Mouse (Mus musculus) heart, embryonic 13.5 days (tissue): ENCODE data around the gene Ctsw. TPM values are rescaled to one million over a fixed set of nuclear protein-coding genes. Genes with fewer than 3 reads are reported as not detected.

Experiments used
- ATAC-seq: fragments of 200-750 bp; cut with Nextera tagmentation; 2 replicates; pipeline ENCODE4 v1.8.0; 2017; ENCODE audit warnings: moderate TSS enrichment; ENCODE audit not compliant: insufficient number of reproducible peaks, low FRiP score, low TSS enrichment; ENCODE audit errors: extremely low read depth
- H3K27ac ChIP-seq: fragments of 300-500 bp; sonication (generic); replicated peaks from 2 replicates; pipeline ENCODE4 v1.5.1; 2015; ENCODE audit warnings: moderate library complexity, mild to moderate bottlenecking, inconsistent platforms
- H3K27me3 ChIP-seq: fragments of 300-500 bp; sonication (generic); replicated peaks from 2 replicates; pipeline ENCODE4 v1.6.1; 2015; ENCODE audit warnings: mild to moderate bottlenecking, inconsistent platforms
- H3K36me3 ChIP-seq: fragments of 300-500 bp; sonication (generic); 2 replicates; pipeline ENCODE4 v1.6.1; 2015; ENCODE audit warnings: mild to moderate bottlenecking, inconsistent platforms
- H3K4me1 ChIP-seq: fragments of 300-500 bp; sonication (generic); 2 replicates; pipeline ENCODE4 v1.6.1; 2015; ENCODE audit warnings: inconsistent platforms
- H3K4me2 ChIP-seq: fragments of 300-500 bp; sonication (generic); 2 replicates; pipeline ENCODE4 v1.6.1; 2015; ENCODE audit warnings: inconsistent platforms, mild to moderate bottlenecking, moderate library complexity
- H3K4me3 ChIP-seq: fragments of 300-500 bp; sonication (generic); 2 replicates; pipeline ENCODE4 v1.5.1; 2015; ENCODE audit warnings: moderate library complexity, mild to moderate bottlenecking, inconsistent platforms
- H3K9ac ChIP-seq: fragments of 300-500 bp; sonication (generic); 2 replicates; pipeline ENCODE4 v1.6.1; 2015; ENCODE audit warnings: inconsistent platforms, mild to moderate bottlenecking, moderate library complexity
- H3K9me3 ChIP-seq: fragments of 300-500 bp; sonication (generic); 2 replicates; pipeline ENCODE4 v1.6.1; 2016; ENCODE audit warnings: inconsistent platforms
- WGBS: fragments of 180-500 bp; shearing (Covaris S2); methylation state at CpG from one replicate; pipeline ENCODE4 v1.1.7; 2015; ENCODE audit warnings: mixed read lengths; 5-methylcytosine and 5-hydroxymethylcytosine counted together
- polyA plus RNA-seq: library from polyadenylated mRNA; unstranded; fragments of >200 nt; fragmentation: Nextera tagmentation; extraction: Ambion mirVana; gene quantifications from 2 replicates; pipeline ENCODE4 v1.2.1, GENCODE M21; 2015

Gene Ctsw
- polyA plus RNA-seq, 1 experiment from 2014 or later = 1.7 TPM

- Histone ChIP-seq H3K27ac (peak overlapping the region; percentile 86), H3K4me1 (peaks cover 30% of the 10 kb centered on the region), H3K4me3 (peak overlapping the region; percentile 84), H3K9me3 (no peaks in the 10 kb centered on the region), H3K4me2 (peak overlapping the region; percentile 70), H3K36me3 (peaks cover 45% of the 10 kb centered on the region), H3K27me3 (no peaks in the 10 kb centered on the region), H3K9ac (peak overlapping the region; percentile 94)
- ATAC-seq = no peak
- 86% methylated on average over 18 of the region's 18 CpGs for WGBS
Observed at GRCm38 (mm10) chr19:5425906-5426565, 42.3 kb downstream of the Ctsw start.

GRCm38 (mm10) chr19:5424782-5425741 lies 43.2 kb downstream of the Ctsw start, which contains the start of the genes Drap1 and AI837181:
Gene Drap1, minus strand, starts transcription at chr19:5424979.
Gene AI837181, plus strand, starts transcription at chr19:5425144.
- H3K36me3 ChIP-seq = peaks cover 55% of the 10 kb centered on the region

GRCm38 (mm10) chr19:5424092-5424781 lies 44.1 kb downstream of the Ctsw start:
- Histone ChIP-seq H3K36me3 (peaks cover 63% of the 10 kb centered on the region), H3K4me3 (peak overlapping the region; percentile 84), H3K9ac (peak overlapping the region; percentile 91), H3K27ac (peak overlapping the region; percentile 92), H3K4me2 (peak overlapping the region; percentile 71), H3K4me1 (peaks cover 30% of the 10 kb centered on the region), H3K9me3 (no peaks in the 10 kb centered on the region), H3K27me3 (no peaks in the 10 kb centered on the region)
- WGBS = under 1% methylated on average over 45 of the region's 48 CpGs
- ATAC-seq = peak; percentile 68

More at GRCm38 (mm10) chr19:5424782-5425741, 43.2 kb downstream of the Ctsw start, which contains the start of the genes Drap1 and AI837181:
- Histone ChIP-seq H3K4me1 (peaks cover 30% of the 10 kb centered on the region), H3K27me3 (no peaks in the 10 kb centered on the region), H3K9ac (peak within 1 kb of the TSS; percentile 94), H3K4me3 (peak within 1 kb of the TSS; percentile 84), H3K27ac (peak within 1 kb of the TSS; percentile 92), H3K4me2 (peak within 1 kb of the TSS; percentile 71), H3K9me3 (no peaks in the 10 kb centered on the region)
- WGBS = under 1% methylated on average over 71 of the region's 87 CpGs
- peak; percentile 86 for ATAC-seq

GRCm38 (mm10) chr19:5423561-5423960 lies 44.7 kb downstream of the Ctsw start:
- 53% methylated on average over 12 of the region's 12 CpGs for WGBS
- peak overlapping the region; percentile 92 for H3K27ac ChIP-seq
- peak overlapping the region; percentile 71 for H3K4me2 ChIP-seq
- no peaks in the 10 kb centered on the region for H3K27me3 ChIP-seq
- H3K4me3 ChIP-seq = peak overlapping the region; percentile 84
- H3K36me3 ChIP-seq = peaks cover 68% of the 10 kb centered on the region
- ATAC-seq = no peak
- H3K9ac ChIP-seq = peak overlapping the region; percentile 91
- H3K4me1 ChIP-seq = peaks cover 30% of the 10 kb centered on the region
- H3K9me3 ChIP-seq = no peaks in the 10 kb centered on the region

- Histone ChIP-seq H3K9me3 (no peaks in the 10 kb centered on the region), H3K4me1 (peaks cover 30% of the 10 kb centered on the region), H3K36me3 (peaks cover 67% of the 10 kb centered on the region), H3K9ac (peak overlapping the region; percentile 91), H3K4me2 (peak overlapping the region; percentile 71), H3K27ac (no peak overlapping the region), H3K4me3 (peak overlapping the region; percentile 84), H3K27me3 (no peaks in the 10 kb centered on the region)
- 85% methylated on average over 9 of the region's 9 CpGs for WGBS
- ATAC-seq = no peak
Observed at GRCm38 (mm10) chr19:5422895-5423443, 45.3 kb downstream of the Ctsw start.

- Histone ChIP-seq H3K36me3 (peaks cover 68% of the 10 kb centered on the region), H3K9me3 (no peaks in the 10 kb centered on the region), H3K9ac (peak overlapping the region; percentile 91; the same call in 1 of the 2 replicates), H3K27ac (no peak overlapping the region), H3K4me2 (no peak overlapping the region), H3K4me1 (peaks cover 30% of the 10 kb centered on the region), H3K27me3 (no peaks in the 10 kb centered on the region), H3K4me3 (no peak overlapping the region)
- ATAC-seq = no peak
- WGBS = 89% methylated on average over 10 of the region's 10 CpGs
Observed at GRCm38 (mm10) chr19:5422267-5422666, 46.0 kb downstream of the Ctsw start.

GRCm38 (mm10) chr19:5421784-5422183 lies 46.5 kb downstream of the Ctsw start:
- H3K36me3 ChIP-seq = peaks cover 65% of the 10 kb centered on the region
- no peak overlapping the region for H3K9ac ChIP-seq
- ATAC-seq = no peak
- no peak overlapping the region for H3K4me2 ChIP-seq
- no peak overlapping the region for H3K27ac ChIP-seq
- H3K27me3 ChIP-seq = no peaks in the 10 kb centered on the region
- H3K9me3 ChIP-seq = no peaks in the 10 kb centered on the region
- no peak overlapping the region for H3K4me3 ChIP-seq
- peaks cover 25% of the 10 kb centered on the region for H3K4me1 ChIP-seq
- 88% methylated on average over 5 of the region's 5 CpGs for WGBS

- WGBS = 89% methylated on average over 6 of the region's 6 CpGs
- ATAC-seq = no peak
- peaks cover 59% of the 10 kb centered on the region for H3K36me3 ChIP-seq
- no peaks in the 10 kb centered on the region for H3K27me3 ChIP-seq
- H3K27ac ChIP-seq = no peak overlapping the region
- H3K9ac ChIP-seq = no peak overlapping the region
- H3K4me1 ChIP-seq = peaks cover 13% of the 10 kb centered on the region
- H3K4me3 ChIP-seq = no peak overlapping the region
- no peak overlapping the region for H3K4me2 ChIP-seq
- no peaks in the 10 kb centered on the region for H3K9me3 ChIP-seq
Observed at GRCm38 (mm10) chr19:5420579-5420978, 47.7 kb downstream of the Ctsw start.

GRCm38 (mm10) chr19:5419630-5420029 lies 48.7 kb downstream of the Ctsw start:
- Histone ChIP-seq H3K9ac (no peak overlapping the region), H3K9me3 (no peaks in the 10 kb centered on the region), H3K36me3 (peaks cover 59% of the 10 kb centered on the region), H3K27ac (no peak overlapping the region), H3K4me2 (no peak overlapping the region), H3K4me3 (no peak overlapping the region), H3K27me3 (no peaks in the 10 kb centered on the region), H3K4me1 (peaks cover 13% of the 10 kb centered on the region)
- 79% methylated on average over 9 of the region's 9 CpGs for WGBS
- ATAC-seq = no peak

- Histone ChIP-seq H3K27ac (no peak overlapping the region), H3K27me3 (no peaks in the 10 kb centered on the region), H3K36me3 (peaks cover 59% of the 10 kb centered on the region), H3K4me1 (peaks cover 16% of the 10 kb centered on the region), H3K9me3 (no peaks in the 10 kb centered on the region), H3K4me3 (no peak overlapping the region), H3K9ac (no peak overlapping the region), H3K4me2 (no peak overlapping the region)
- 91% methylated on average over 8 of the region's 8 CpGs for WGBS
- ATAC-seq = no peak
Observed at GRCm38 (mm10) chr19:5418750-5419466, 49.4 kb downstream of the Ctsw start.
